8 mouse cellular contexts compared by ENCODE assay signal in genomic region chr4:133212562-133213267, GRCm38 (mm10). TPM values are rescaled to one million over a fixed set of nuclear protein-coding genes. Genes with fewer than 3 reads are reported as not detected.
DNase-seq lines count a peak whose midpoint lies in the region; ATAC-seq lines count a peak whose summit lies in the region.

No protein-coding gene starts in this region.

- H3K9ac ChIP-seq in heart, embryonic 14.5 days (ENCODE audit: low read length): peak overlapping the region; percentile 72
- H3K9ac ChIP-seq in liver, embryonic 12.5 days: peak overlapping the region; percentile 54; the same call in 1 of the 2 replicates
- peak overlapping the region; percentile 17; the same call in 1 of the 2 replicates for H3K9ac ChIP-seq in stomach, embryonic 15.5 days

- no peaks in the 10 kb centered on the region; the same call in 1 of the 2 replicates for H3K4me1 ChIP-seq in brown adipose tissue, adult 24 weeks (ENCODE audit: control insufficient read depth, insufficient read depth, insufficient read length, low read length)
- H3K4me1 ChIP-seq in heart, embryonic 14.5 days (ENCODE audit: control insufficient read depth in 2 of 2, insufficient read depth in 2 of 2, low read length in 2 of 2): peaks cover 13 to 17% of the 10 kb centered on the region in 2 experiments
- peaks cover 19% of the 10 kb centered on the region for H3K4me1 ChIP-seq in liver, embryonic 12.5 days
- H3K4me1 ChIP-seq in stomach, embryonic 15.5 days: peaks cover 21% of the 10 kb centered on the region

- ATAC-seq in erythroid progenitor cell, adult 5-6 weeks (replicated peaks; ENCODE audit: low FRiP score, poor library complexity, severe bottlenecking): 0 out of 2 replicates have a peak, but pooled peaks have one; percentile 39
- ATAC-seq in heart, embryonic 14.5 days (ENCODE audit: insufficient number of reproducible peaks, insufficient read depth, low FRiP score, low read depth): peak; percentile 72
- ATAC-seq in liver, embryonic 12.5 days: peak; percentile 79
- peak; percentile 79 for ATAC-seq in stomach, embryonic 15.5 days (ENCODE audit: insufficient read depth, low FRiP score, low read depth)

- H3K9me3 ChIP-seq in heart, embryonic 14.5 days (ENCODE audit: control insufficient read depth, low read length): no peaks in the 10 kb centered on the region
- no peaks in the 10 kb centered on the region for H3K9me3 ChIP-seq in liver, embryonic 12.5 days (replicated peaks)
- H3K9me3 ChIP-seq in stomach, embryonic 15.5 days: no peaks in the 10 kb centered on the region

- H3K4me2 ChIP-seq in heart, embryonic 14.5 days (ENCODE audit: low read length): peak overlapping the region; percentile 98
- peak overlapping the region; percentile 95 for H3K4me2 ChIP-seq in liver, embryonic 12.5 days
- peak overlapping the region; percentile 99 for H3K4me2 ChIP-seq in stomach, embryonic 15.5 days

- peaks cover 24% of the 10 kb centered on the region for H3K27me3 ChIP-seq in heart, embryonic 14.5 days (ENCODE audit: control insufficient read depth, insufficient read depth, low read length)
- H3K27me3 ChIP-seq in liver, embryonic 12.5 days (replicated peaks): peaks cover 92% of the 10 kb centered on the region
- H3K27me3 ChIP-seq in stomach, embryonic 15.5 days (replicated peaks): peaks cover 37% of the 10 kb centered on the region

- no peaks in the 10 kb centered on the region for H3K36me3 ChIP-seq in heart, embryonic 14.5 days (ENCODE audit: control insufficient read depth, insufficient read depth, low read length)
- no peaks in the 10 kb centered on the region for H3K36me3 ChIP-seq in liver, embryonic 12.5 days
- H3K36me3 ChIP-seq in stomach, embryonic 15.5 days: no peaks in the 10 kb centered on the region

- DNase-seq in CD4-positive helper T cell, adult 2 months (ENCODE audit: low read depth, low spot score): peak; percentile 85
- peak; percentile 89 for DNase-seq in kidney, postnatal 10 days
- DNase-seq in natural killer cell, adult 2 months (ENCODE audit: low spot score in 2 of 2): peak; percentile 74 to 78

- no peak overlapping the region for H3K27ac ChIP-seq in brown adipose tissue, adult 24 weeks (replicated peaks; ENCODE audit: low read depth, low read length)
- H3K27ac ChIP-seq in heart, embryonic 14.5 days (replicated peaks in 1 of 2; ENCODE audit: control insufficient read depth in 1 of 2, insufficient read depth in 1 of 2, low read depth in 2 of 2, low read length in 2 of 2): no peak overlapping the region
- no peak overlapping the region for H3K27ac ChIP-seq in liver, embryonic 12.5 days
- H3K27ac ChIP-seq in stomach, embryonic 15.5 days: no peak overlapping the region

- H3K4me3 ChIP-seq in brown adipose tissue, adult 24 weeks (ENCODE audit: insufficient read depth, low read depth, low read length): peak overlapping the region; percentile 48
- peak overlapping the region; percentile 68 to 69 for H3K4me3 ChIP-seq in heart, embryonic 14.5 days (ENCODE audit: control insufficient read depth in 1 of 2, insufficient read depth in 1 of 2, low read depth in 1 of 2, low read length in 2 of 2)
- H3K4me3 ChIP-seq in liver, embryonic 12.5 days: peak overlapping the region; percentile 65
- H3K4me3 ChIP-seq in stomach, embryonic 15.5 days (replicated peaks): peak overlapping the region; percentile 55

- WGBS in heart, embryonic 14.5 days: under 1% methylated on average over 44 of the region's 44 CpGs
- WGBS in liver, embryonic 12.5 days (ENCODE audit: insufficient replicate concordance): 3% methylated on average over 44 of the region's 44 CpGs
- 2% methylated on average over 44 of the region's 44 CpGs for WGBS in stomach, embryonic 15.5 days

RNA-seq across cellular contexts. Expression of gene Gpr3, which starts 0.4 kb away (rescaled TPM):
- not detected in 2 replicates for polyA plus RNA-seq in brown adipose tissue, adult 24 weeks (2012; ENCODE audit: insufficient read depth, insufficient read length, missing spikeins)
- not detected in 2 replicates for total RNA-seq in erythroid progenitor cell, adult 5-6 weeks (2015; ENCODE audit: low replicate concordance)
- not detected in 2 replicates for total RNA-seq in erythroid progenitor cell, adult 5-6 weeks (2017; ENCODE audit: low replicate concordance)
- polyA plus RNA-seq in heart, embryonic 14.5 days (2014; fragmentation: Nextera tagmentation; extraction: Ambion mirVana): 0.20 and 0.58 TPM in 2 replicates
- polyA plus RNA-seq in liver, embryonic 12.5 days (2016; fragmentation: Nextera tagmentation; extraction: Ambion mirVana): not detected in 2 replicates
- 0.13 and 0.23 TPM in 2 replicates for polyA plus RNA-seq in stomach, embryonic 15.5 days (2015; fragmentation: Nextera tagmentation; extraction: Ambion mirVana)

RNA-seq across cellular contexts. Expression of gene Cd164l2, which starts 0.8 kb away (rescaled TPM):
- polyA plus RNA-seq in brown adipose tissue, adult 24 weeks (2012; ENCODE audit: insufficient read depth, insufficient read length, missing spikeins): 3.3 and 4.1 TPM in 2 replicates
- total RNA-seq in erythroid progenitor cell, adult 5-6 weeks (2015; ENCODE audit: low replicate concordance): not detected in 2 replicates
- not detected in 2 replicates for total RNA-seq in erythroid progenitor cell, adult 5-6 weeks (2017; ENCODE audit: low replicate concordance)
- 0.42 and 0.82 TPM in 2 replicates for polyA plus RNA-seq in heart, embryonic 14.5 days (2014; fragmentation: Nextera tagmentation; extraction: Ambion mirVana)
- polyA plus RNA-seq in liver, embryonic 12.5 days (2016; fragmentation: Nextera tagmentation; extraction: Ambion mirVana): 0.12 and 0.26 TPM in 2 replicates
- 6.8 and 7.8 TPM in 2 replicates for polyA plus RNA-seq in stomach, embryonic 15.5 days (2015; fragmentation: Nextera tagmentation; extraction: Ambion mirVana)

RNA-seq across cellular contexts. Expression of gene Map3k6, which starts 27.9 kb away (rescaled TPM):
- polyA plus RNA-seq in brown adipose tissue, adult 24 weeks (2012; ENCODE audit: insufficient read depth, insufficient read length, missing spikeins): 8.1 and 8.3 TPM in 2 replicates
- total RNA-seq in erythroid progenitor cell, adult 5-6 weeks (2015; ENCODE audit: low replicate concordance): 4.2 TPM in 1 of 2 replicates, not detected in the other
- total RNA-seq in erythroid progenitor cell, adult 5-6 weeks (2017; ENCODE audit: low replicate concordance): 8.1 TPM in 1 of 2 replicates, not detected in the other
- polyA plus RNA-seq in heart, embryonic 14.5 days (2014; fragmentation: Nextera tagmentation; extraction: Ambion mirVana): 1.6 and 2.3 TPM in 2 replicates
- 2.8 and 3.6 TPM in 2 replicates for polyA plus RNA-seq in liver, embryonic 12.5 days (2016; fragmentation: Nextera tagmentation; extraction: Ambion mirVana)
- polyA plus RNA-seq in stomach, embryonic 15.5 days (2015; fragmentation: Nextera tagmentation; extraction: Ambion mirVana): 5.0 and 8.6 TPM in 2 replicates

RNA-seq across cellular contexts. Expression of gene Sytl1, which starts 50.2 kb away (rescaled TPM):
- 2.4 and 3.2 TPM in 2 replicates for polyA plus RNA-seq in brown adipose tissue, adult 24 weeks (2012; ENCODE audit: insufficient read depth, insufficient read length, missing spikeins)
- 0.84 TPM in 1 of 2 replicates, not detected in the other for total RNA-seq in erythroid progenitor cell, adult 5-6 weeks (2015; ENCODE audit: low replicate concordance)
- 1.8 TPM in 1 of 2 replicates, not detected in the other for total RNA-seq in erythroid progenitor cell, adult 5-6 weeks (2017; ENCODE audit: low replicate concordance)
- polyA plus RNA-seq in heart, embryonic 14.5 days (2014; fragmentation: Nextera tagmentation; extraction: Ambion mirVana): 0.34 and 0.42 TPM in 2 replicates
- 0.37 and 0.46 TPM in 2 replicates for polyA plus RNA-seq in liver, embryonic 12.5 days (2016; fragmentation: Nextera tagmentation; extraction: Ambion mirVana)
- polyA plus RNA-seq in stomach, embryonic 15.5 days (2015; fragmentation: Nextera tagmentation; extraction: Ambion mirVana): 17.0 and 29.0 TPM in 2 replicates

Comparison
In these comparisons a context has a peak if more than half of its experiments do, and no peak if none do; other contexts are left out.
1. H3K9ac ChIP-seq: peak in every context shown above with its lines; median percentile 72 in heart, embryonic 14.5 days; 54 in liver, embryonic 12.5 days; 17 in stomach, embryonic 15.5 days.